21 mouse cellular contexts compared by ENCODE assay signal in genomic region chr8:70089296-70089960, GRCm38 (mm10). TPM values are rescaled to one million over a fixed set of nuclear protein-coding genes. Genes with fewer than 3 reads are reported as not detected.
DNase-seq lines count a peak whose midpoint lies in the region; ATAC-seq lines count a peak whose summit lies in the region.
"Had no signal": no experiment of that assay in that cellular context is flagged by ENCODE, and none has a peak within 500 bp of the region (broad histone marks: within the 10 kb centered on the region; RNA-seq: fewer than 3 reads in every experiment).

No protein-coding gene starts in this region.

- peaks cover 60% of the 10 kb centered on the region for H3K27me3 ChIP-seq in midbrain, embryonic 13.5 days
- peaks cover 53% of the 10 kb centered on the region for H3K27me3 ChIP-seq in neural tube, embryonic 15.5 days (replicated peaks)

- H3K4me1 ChIP-seq in midbrain, embryonic 13.5 days (replicated peaks) = peaks cover 33% of the 10 kb centered on the region
- peaks cover 46% of the 10 kb centered on the region for H3K4me1 ChIP-seq in neural tube, embryonic 15.5 days

- peak; percentile 36 for ATAC-seq in frontal cortex, adult (ENCODE audit: low TSS enrichment)
- peak; percentile 7; the same call in 1 of the 2 replicates for ATAC-seq in midbrain, embryonic 13.5 days
- ATAC-seq in neural tube, embryonic 15.5 days (ENCODE audit: low FRiP score) = peak; percentile 36; the same call in 1 of the 2 replicates
- ATAC-seq in erythroid progenitor cell, adult 5-6 weeks (replicated peaks; ENCODE audit: low FRiP score, poor library complexity, severe bottlenecking) = no peak
- ATAC-seq: lung, postnatal 0 days had no signal

- H3K4me3 ChIP-seq in midbrain, embryonic 13.5 days (replicated peaks) = no peak overlapping the region
- no peak overlapping the region for H3K4me3 ChIP-seq in neural tube, embryonic 15.5 days (replicated peaks)
- H3K4me3 ChIP-seq: limb, embryonic 10.5 days; liver, embryonic 13.5 days; midbrain, embryonic 12.5 days had no signal

- peaks cover 5% of the 10 kb centered on the region for H3K36me3 ChIP-seq in midbrain, embryonic 13.5 days
- peaks cover 8% of the 10 kb centered on the region for H3K36me3 ChIP-seq in neural tube, embryonic 15.5 days
- H3K36me3 ChIP-seq: G1E; limb, embryonic 10.5 days; liver, embryonic 13.5 days had no signal

- H3K9me3 ChIP-seq in midbrain, embryonic 13.5 days = no peaks in the 10 kb centered on the region
- no peaks in the 10 kb centered on the region for H3K9me3 ChIP-seq in neural tube, embryonic 15.5 days (replicated peaks)
- H3K9me3 ChIP-seq: limb, embryonic 10.5 days; liver, embryonic 13.5 days; midbrain, embryonic 12.5 days had no signal

- no peak for DNase-seq in frontal cortex, postnatal 14 days (ENCODE audit: low spot score in 2 of 2)
- peak; percentile 16 for DNase-seq in brain, embryonic 18.5 days (ENCODE audit: low read depth, low spot score)
- no peak for DNase-seq in adrenal gland, adult 2 months
- DNase-seq: adrenal gland, postnatal 36 days; cerebellum, adult 11-12 months; liver, embryonic 13.5 days; thymus, postnatal 36 days had no signal

- H3K4me2 ChIP-seq in midbrain, embryonic 13.5 days (replicated peaks) = no peak overlapping the region
- no peak overlapping the region for H3K4me2 ChIP-seq in neural tube, embryonic 15.5 days
- H3K4me2 ChIP-seq: liver, embryonic 13.5 days; midbrain, embryonic 12.5 days had no signal

- WGBS in midbrain, embryonic 13.5 days = 42% methylated on average over 9 of the region's 9 CpGs
- WGBS in neural tube, embryonic 15.5 days = 45% methylated on average over 9 of the region's 9 CpGs

- H3K27ac ChIP-seq in midbrain, embryonic 13.5 days = no peak overlapping the region
- H3K27ac ChIP-seq in neural tube, embryonic 15.5 days (replicated peaks) = no peak overlapping the region
- H3K27ac ChIP-seq: kidney, postnatal 0 days; limb, embryonic 10.5 days; liver, embryonic 13.5 days; midbrain, embryonic 12.5 days had no signal

- peak overlapping the region; percentile 15; the same call in 1 of the 2 replicates for H3K9ac ChIP-seq in midbrain, embryonic 13.5 days (replicated peaks)
- no peak overlapping the region for H3K9ac ChIP-seq in neural tube, embryonic 15.5 days (replicated peaks)
- H3K9ac ChIP-seq: liver, embryonic 13.5 days; midbrain, embryonic 12.5 days had no signal

RNA-seq across cellular contexts. Expression of gene Hapln4, which starts 6.2 kb away (rescaled TPM):
- 0.39 and 0.40 TPM in 2 replicates for polyA plus RNA-seq in midbrain, embryonic 13.5 days (2015; fragmentation: Nextera tagmentation; extraction: Ambion mirVana)
- polyA plus RNA-seq in neural tube, embryonic 15.5 days (2015; fragmentation: Nextera tagmentation; extraction: Ambion mirVana) = 1.5 and 1.6 TPM in 2 replicates
- total RNA-seq in adrenal gland, adult 2 months (2021) = under 1 TPM; 0.43 to 0.59 TPM
- polyA plus RNA-seq in adrenal gland, adult 2 months (2012; rRNA removed) = 0.20 and 0.33 TPM in 2 replicates
- not detected in 2 replicates for total RNA-seq in erythroid progenitor cell, adult 5-6 weeks (2015; ENCODE audit: low replicate concordance)
- total RNA-seq in erythroid progenitor cell, adult 5-6 weeks (2017; ENCODE audit: low replicate concordance) = not detected in 2 replicates
- total RNA-seq: common myeloid progenitor, adult 5-6 weeks had no signal
- polyA plus RNA-seq: G1E; heart, embryonic 16.5 days; intestine, embryonic 14.5 days; kidney, postnatal 0 days; limb, embryonic 10.5 days; lung, postnatal 0 days; stomach, embryonic 14.5 days had no signal

RNA-seq across cellular contexts. Expression of gene Tm6sf2, which starts 16.7 kb away (rescaled TPM):
- polyA plus RNA-seq in midbrain, embryonic 13.5 days (2015; fragmentation: Nextera tagmentation; extraction: Ambion mirVana) = 1.8 TPM in 2 replicates
- polyA plus RNA-seq in neural tube, embryonic 15.5 days (2015; fragmentation: Nextera tagmentation; extraction: Ambion mirVana) = 1.4 and 2.0 TPM in 2 replicates
- 1 to 10 TPM in 1 of 2 experiments, under 1 TPM in 1; 0.86 to 1.6 TPM for total RNA-seq in adrenal gland, adult 2 months (2021)
- polyA plus RNA-seq in adrenal gland, adult 2 months (2012; rRNA removed) = 3.2 and 4.1 TPM in 2 replicates
- total RNA-seq in erythroid progenitor cell, adult 5-6 weeks (2015; ENCODE audit: low replicate concordance) = 1.3 TPM in 1 of 2 replicates, not detected in the other
- total RNA-seq in erythroid progenitor cell, adult 5-6 weeks (2017; ENCODE audit: low replicate concordance) = not detected in 2 replicates
- total RNA-seq: common myeloid progenitor, adult 5-6 weeks had no signal

RNA-seq across cellular contexts. Expression of gene Ncan, which starts 31.2 kb away (rescaled TPM):
- polyA plus RNA-seq in midbrain, embryonic 13.5 days (2015; fragmentation: Nextera tagmentation; extraction: Ambion mirVana) = 139 and 146 TPM in 2 replicates
- 160 and 169 TPM in 2 replicates for polyA plus RNA-seq in neural tube, embryonic 15.5 days (2015; fragmentation: Nextera tagmentation; extraction: Ambion mirVana)
- under 1 TPM; 0.24 to 0.26 TPM for total RNA-seq in adrenal gland, adult 2 months (2021)
- polyA plus RNA-seq in adrenal gland, adult 2 months (2012; rRNA removed) = 0.89 and 1.3 TPM in 2 replicates
- not detected in 2 replicates for total RNA-seq in erythroid progenitor cell, adult 5-6 weeks (2015; ENCODE audit: low replicate concordance)
- total RNA-seq in erythroid progenitor cell, adult 5-6 weeks (2017; ENCODE audit: low replicate concordance) = not detected in 2 replicates
- total RNA-seq: common myeloid progenitor, adult 5-6 weeks had no signal
- polyA plus RNA-seq: C2C12, G1E had no signal

RNA-seq across cellular contexts. Expression of gene Nr2c2ap, which starts 41.7 kb away (rescaled TPM):
- 27.2 and 30.4 TPM in 2 replicates for polyA plus RNA-seq in midbrain, embryonic 13.5 days (2015; fragmentation: Nextera tagmentation; extraction: Ambion mirVana)
- 47.2 and 49.0 TPM in 2 replicates for polyA plus RNA-seq in neural tube, embryonic 15.5 days (2015; fragmentation: Nextera tagmentation; extraction: Ambion mirVana)
- 10 to 100 TPM; 19.1 to 20.0 TPM for total RNA-seq in adrenal gland, adult 2 months (2021)
- 11.9 and 12.4 TPM in 2 replicates for polyA plus RNA-seq in adrenal gland, adult 2 months (2012; rRNA removed)
- total RNA-seq in erythroid progenitor cell, adult 5-6 weeks (2015; ENCODE audit: low replicate concordance) = 8.3 TPM in 1 of 2 replicates, not detected in the other
- total RNA-seq in erythroid progenitor cell, adult 5-6 weeks (2017; ENCODE audit: low replicate concordance) = 2.3 TPM in 1 of 2 replicates, not detected in the other

RNA-seq across cellular contexts. Expression of gene Sugp1, which starts 46.8 kb away (rescaled TPM):
- 62.1 and 65.1 TPM in 2 replicates for polyA plus RNA-seq in midbrain, embryonic 13.5 days (2015; fragmentation: Nextera tagmentation; extraction: Ambion mirVana)
- 57.2 and 57.5 TPM in 2 replicates for polyA plus RNA-seq in neural tube, embryonic 15.5 days (2015; fragmentation: Nextera tagmentation; extraction: Ambion mirVana)
- 10 to 100 TPM; 28.7 to 32.8 TPM for total RNA-seq in adrenal gland, adult 2 months (2021)
- polyA plus RNA-seq in adrenal gland, adult 2 months (2012; rRNA removed) = 6.6 and 7.5 TPM in 2 replicates
- 15.9 and 20.1 TPM in 2 replicates for total RNA-seq in erythroid progenitor cell, adult 5-6 weeks (2015; ENCODE audit: low replicate concordance)
- total RNA-seq in erythroid progenitor cell, adult 5-6 weeks (2017; ENCODE audit: low replicate concordance) = 21.0 and 24.9 TPM in 2 replicates

Comparison
In these comparisons a context has a peak if more than half of its experiments do, and no peak if none do; other contexts are left out.
1. RNA of gene Ncan, which starts 31.2 kb away (polyA plus RNA-seq): 160 to 169 TPM in neural tube, embryonic 15.5 days and 139 to 146 TPM in midbrain, embryonic 13.5 days; 0.89 to 1.3 TPM in adrenal gland, adult 2 months; every median in the first group is over 10 times any median in the second.